ENCODE assay signal across 8 mouse cellular contexts in genomic region chr6:48602080-48602741, GRCm38 (mm10). TPM values are rescaled to one million over a fixed set of nuclear protein-coding genes. Genes with fewer than 3 reads are reported as not detected.
A peak's percentile ranks its signal among the peaks of the same experiment; 100 is the strongest.
DNase-seq lines count a peak whose midpoint lies in the region; ATAC-seq lines count a peak whose summit lies in the region.

No protein-coding gene starts in this region.

- H3K27ac ChIP-seq in stomach, embryonic 15.5 days = peak overlapping the region; percentile 73

- peak; percentile 59 for DNase-seq in adrenal gland, postnatal 14 days
- no peak for DNase-seq in adrenal gland, adult 8-10 months
- DNase-seq in thymus, postnatal 4 days = peak; percentile 48
- no peak for DNase-seq in thymus, postnatal 14 days
- DNase-seq in heart, postnatal 25 days (ENCODE audit: low spot score) = peak; percentile 27
- peak; percentile 60 to 62 for DNase-seq in left cerebral cortex, postnatal 36 days (ENCODE audit: low spot score in 2 of 2)

- H3K4me2 ChIP-seq in stomach, embryonic 15.5 days = peak overlapping the region; percentile 94

- peak overlapping the region; percentile 60 for H3K4me3 ChIP-seq in stomach, embryonic 15.5 days (replicated peaks)

- under 1% methylated on average over 27 of the region's 28 CpGs for WGBS in stomach, embryonic 15.5 days

- peak overlapping the region; percentile 38 for H3K9ac ChIP-seq in stomach, embryonic 15.5 days

- peak; percentile 57 for ATAC-seq in megakaryocyte, adult 5-6 weeks (ENCODE audit: poor library complexity, severe bottlenecking)
- ATAC-seq in stomach, embryonic 15.5 days (ENCODE audit: insufficient read depth, low FRiP score, low read depth) = peak; percentile 65; the same call in 1 of the 2 replicates

- intact Hi-C loops in heart, postnatal 25 days (cut with DNase I) = no loop called here
- intact Hi-C loops in left cerebral cortex, postnatal 36 days (cut with DNase I) = loop anchor here (1.0 kb wide), 1 partner anchor 9 kb away; the partner anchor contains the start of genes Gm44965 and Repin1

- H3K4me1 ChIP-seq in stomach, embryonic 15.5 days = 0 out of 2 replicates have a peak, but pooled peaks cover 6% of the 10 kb centered on the region

- no peaks in the 10 kb centered on the region for H3K9me3 ChIP-seq in stomach, embryonic 15.5 days

- no peaks in the 10 kb centered on the region for H3K27me3 ChIP-seq in stomach, embryonic 15.5 days (replicated peaks)

- H3K36me3 ChIP-seq in stomach, embryonic 15.5 days = peaks cover 33% of the 10 kb centered on the region

RNA-seq across cellular contexts. Expression of gene Zfp775, which starts 0.3 kb away (rescaled TPM):
- 7.7 and 8.9 TPM in 2 replicates for total RNA-seq in adrenal gland, postnatal 14 days (2021)
- 10 to 100 TPM; 10.8 to 14.9 (median 13.4) TPM for total RNA-seq in adrenal gland, adult 8-10 months (2022)
- total RNA-seq in heart, postnatal 25 days (2021) = 10 to 100 TPM; 10.9 to 11.2 TPM
- total RNA-seq in left cerebral cortex, postnatal 36 days (2021) = 1 to 10 TPM; 6.6 to 7.6 TPM
- 0.45 and 0.82 TPM in 2 replicates for total RNA-seq in megakaryocyte, adult 5-6 weeks (2015)
- total RNA-seq in megakaryocyte, adult 5-6 weeks (2017) = 1.8 and 6.3 TPM in 2 replicates
- polyA plus RNA-seq in stomach, embryonic 15.5 days (2015; fragmentation: Nextera tagmentation; extraction: Ambion mirVana) = 4.9 and 5.4 TPM in 2 replicates

RNA-seq across cellular contexts. Expression of gene Gm44965, which starts 8.5 kb away (rescaled TPM):
- total RNA-seq in adrenal gland, postnatal 14 days (2021) = not detected in 2 replicates
- total RNA-seq in adrenal gland, adult 8-10 months (2022) = 1 to 10 TPM in 3 of 4 experiments, not detected in 1; 1.8 to 7.7 (median 2.6) TPM
- 1 to 10 TPM; 1.0 to 2.2 TPM for total RNA-seq in heart, postnatal 25 days (2021)
- total RNA-seq in left cerebral cortex, postnatal 36 days (2021) = not detected
- total RNA-seq in megakaryocyte, adult 5-6 weeks (2015) = not detected in 2 replicates
- total RNA-seq in megakaryocyte, adult 5-6 weeks (2017) = not detected in 2 replicates
- 0.45 TPM in 1 of 2 replicates, not detected in the other for polyA plus RNA-seq in stomach, embryonic 15.5 days (2015; fragmentation: Nextera tagmentation; extraction: Ambion mirVana)

RNA-seq across cellular contexts. Expression of gene Repin1, which starts 8.5 kb away (rescaled TPM):
- 42.8 TPM in 2 replicates for total RNA-seq in adrenal gland, postnatal 14 days (2021)
- total RNA-seq in adrenal gland, adult 8-10 months (2022) = 10 to 100 TPM; 59.1 to 84.5 (median 79.5) TPM
- total RNA-seq in heart, postnatal 25 days (2021) = 10 to 100 TPM; 31.0 to 31.8 TPM
- 10 to 100 TPM; 51.8 to 59.8 TPM for total RNA-seq in left cerebral cortex, postnatal 36 days (2021)
- total RNA-seq in megakaryocyte, adult 5-6 weeks (2015) = 1.8 and 2.7 TPM in 2 replicates
- 4.0 and 4.3 TPM in 2 replicates for total RNA-seq in megakaryocyte, adult 5-6 weeks (2017)
- 26.6 and 27.8 TPM in 2 replicates for polyA plus RNA-seq in stomach, embryonic 15.5 days (2015; fragmentation: Nextera tagmentation; extraction: Ambion mirVana)

RNA-seq across cellular contexts. Expression of gene Gm45021, which starts 12.8 kb away (rescaled TPM):
- total RNA-seq in adrenal gland, postnatal 14 days (2021) = not detected in 2 replicates
- not detected for total RNA-seq in adrenal gland, adult 8-10 months (2022)
- not detected for total RNA-seq in heart, postnatal 25 days (2021)
- total RNA-seq in left cerebral cortex, postnatal 36 days (2021) = not detected
- total RNA-seq in megakaryocyte, adult 5-6 weeks (2015) = not detected in 2 replicates
- total RNA-seq in megakaryocyte, adult 5-6 weeks (2017) = not detected in 2 replicates
- not detected in 2 replicates for polyA plus RNA-seq in stomach, embryonic 15.5 days (2015; fragmentation: Nextera tagmentation; extraction: Ambion mirVana)

RNA-seq across cellular contexts. Expression of gene AI854703, which starts 24.4 kb away (rescaled TPM):
- 1.8 and 3.1 TPM in 2 replicates for total RNA-seq in adrenal gland, postnatal 14 days (2021)
- 1 to 10 TPM; 1.9 to 6.3 (median 4.1) TPM for total RNA-seq in adrenal gland, adult 8-10 months (2022)
- total RNA-seq in heart, postnatal 25 days (2021) = under 1 TPM; 0.14 to 0.23 TPM
- total RNA-seq in left cerebral cortex, postnatal 36 days (2021) = 10 to 100 TPM; 15.9 to 18.0 TPM
- total RNA-seq in megakaryocyte, adult 5-6 weeks (2015) = not detected in 2 replicates
- total RNA-seq in megakaryocyte, adult 5-6 weeks (2017) = not detected in 2 replicates
- polyA plus RNA-seq in stomach, embryonic 15.5 days (2015; fragmentation: Nextera tagmentation; extraction: Ambion mirVana) = 0.92 and 1.1 TPM in 2 replicates

Comparison
In these comparisons a context has a peak if more than half of its experiments do, and no peak if none do; other contexts are left out.
1. DNase-seq: peak in adrenal gland, postnatal 14 days (single experiment), thymus, postnatal 4 days (single experiment), heart, postnatal 25 days (single experiment) and left cerebral cortex, postnatal 36 days (2 of 2); none in adrenal gland, adult 8-10 months (single experiment) and thymus, postnatal 14 days (single experiment).